Mouse (Mus musculus) midbrain, postnatal 0 days (tissue): Measurements from ENCODE around the gene Peg3. TPM values are rescaled to one million over a fixed set of nuclear protein-coding genes. Genes with fewer than 3 reads are reported as not detected.
"Not testable (repeated sequence)": the region's sequence is repeated elsewhere in the genome, so short reads cannot be mapped to it uniquely, and the experiment has no call there.

Experiments
- ATAC-seq: fragments of 200-750 bp; cut with Nextera tagmentation; 2 replicates; pipeline ENCODE4 v1.8.0; 2017; ENCODE audit warnings: moderate number of reproducible peaks, mild to moderate bottlenecking, moderate TSS enrichment, moderate library complexity; ENCODE audit not compliant: low FRiP score
- DNase-seq: peaks from one replicate; pipeline ENCODE4 v3.0.0-alpha.2; 2015; ENCODE audit warnings: low spot score
- H3K27ac ChIP-seq: fragments of 300-500 bp; sonication (generic); 2 replicates; pipeline ENCODE4 v1.5.1; 2014; ENCODE audit warnings: low read depth, mild to moderate bottlenecking, low read length, mixed read lengths
- H3K27me3 ChIP-seq: fragments of 300-500 bp; sonication (generic); 2 replicates; pipeline ENCODE4 v1.6.1; 2014; ENCODE audit warnings: low read length, control low read depth, mixed read lengths; ENCODE audit not compliant: insufficient read depth
- H3K36me3 ChIP-seq: fragments of 300-500 bp; sonication (generic); 2 replicates; pipeline ENCODE4 v1.6.1; 2014; ENCODE audit warnings: low read length, control low read depth, mixed read lengths; ENCODE audit not compliant: insufficient read depth
- H3K4me1 ChIP-seq: fragments of 300-500 bp; sonication (generic); 2 replicates; pipeline ENCODE4 v1.6.1; 2014; ENCODE audit warnings: mild to moderate bottlenecking, control low read depth, antibody characterized with exemption, low read length, mixed read lengths; ENCODE audit not compliant: insufficient read depth
- H3K4me2 ChIP-seq: fragments of 300-500 bp; sonication (generic); 2 replicates; pipeline ENCODE4 v1.6.1; 2014; ENCODE audit warnings: low read depth, mild to moderate bottlenecking, low read length, mixed read lengths; ENCODE audit not compliant: poor library complexity, severe bottlenecking
- H3K4me3 ChIP-seq: fragments of 300-500 bp; sonication (generic); 2 replicates; pipeline ENCODE4 v1.5.1; 2014; ENCODE audit warnings: low read depth, mild to moderate bottlenecking, low read length, moderate library complexity
- H3K9ac ChIP-seq: fragments of 300-500 bp; sonication (generic); replicated peaks from 2 replicates; pipeline ENCODE4 v1.6.1; 2014; ENCODE audit warnings: mild to moderate bottlenecking, low read length, moderate library complexity, mixed read lengths; ENCODE audit not compliant: poor library complexity, severe bottlenecking
- H3K9me3 ChIP-seq: fragments of 300-500 bp; sonication (generic); 2 replicates; pipeline ENCODE4 v1.6.1; 2016; ENCODE audit warnings: low read length, control low read depth
- CTCF ChIP-seq: IDR thresholded peaks from 2 replicates; pipeline ENCODE4 v1.5.1; 2016; ENCODE audit warnings: antibody characterized with exemption, mild to moderate bottlenecking
- WGBS: fragments of 180-500 bp; shearing (Covaris S2); extraction: QIAGEN DNeasy Blood & Tissue Kit; methylation state at CpG from one replicate; pipeline ENCODE4 v1.1.7; 2014; 5-methylcytosine and 5-hydroxymethylcytosine counted together
- polyA plus RNA-seq: library from polyadenylated mRNA; unstranded; fragments of >200 nt; fragmentation: Nextera tagmentation; extraction: Ambion mirVana; gene quantifications from 2 replicates; pipeline ENCODE4 v1.2.1, GENCODE M21; 2015
- total RNA-seq: library from RNA; depleted of rRNA; stranded (reverse); fragments of >200 nt; gene quantifications from 2 replicates; pipeline ENCODE4 v1.2.3, GENCODE M21; 2014; rRNA removed

The Peg3 gene
- total RNA-seq (150 and 171 TPM in 2 replicates), polyA plus RNA-seq (74.5 and 92.9 TPM in 2 replicates)

DNA sequence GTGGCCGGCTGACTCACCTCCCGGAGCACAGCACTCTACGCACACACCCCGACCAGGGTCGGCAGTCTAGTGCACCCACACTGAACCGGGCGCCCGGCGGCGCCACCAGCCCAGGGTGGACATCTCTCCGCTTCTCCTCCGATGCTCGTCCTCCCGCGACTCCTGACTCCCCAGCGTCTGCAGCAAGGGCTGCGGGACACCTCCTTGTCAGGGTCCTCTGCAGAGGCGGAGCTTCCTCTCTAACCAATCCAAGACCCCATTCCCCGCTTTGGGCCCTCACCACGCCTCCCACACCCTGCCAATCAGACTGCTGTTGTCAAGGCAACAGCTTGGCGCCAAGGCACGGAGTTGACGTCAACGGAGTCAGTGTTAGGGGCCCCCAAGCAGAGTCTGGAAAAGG is at the start of gene Peg3, which contains the start of gene Usp29:
Gene Peg3 (minus strand): TSS at position 191 of the 400 bp plus-strand sequence.
Gene Usp29 (plus strand): TSS at position 338 of the 400 bp plus-strand sequence.
- DNase-seq (peak; percentile 97), ATAC-seq (peak; percentile 28)
- peak within 1 kb of the TSS; percentile 45 for H3K4me2 ChIP-seq
- no peaks in the 10 kb centered on the region for H3K4me1 ChIP-seq
- H3K9ac ChIP-seq: peak within 1 kb of the TSS; percentile 68
- 0 out of 2 replicates have a peak, but pooled peaks cover under 1% of the 10 kb centered on the region for H3K36me3 ChIP-seq
- TF ChIP-seq CTCF: peak; percentile 17; the same call in 1 of the 2 replicates
- peaks cover 3% of the 10 kb centered on the region; the same call in 1 of the 2 replicates for H3K9me3 ChIP-seq
- H3K27ac ChIP-seq: peak within 1 kb of the TSS; percentile 88
- 50% methylated on average over 24 of the region's 24 CpGs for WGBS
- peak within 1 kb of the TSS; percentile 53 for H3K4me3 ChIP-seq
- H3K27me3 ChIP-seq: no peaks in the 10 kb centered on the region

DNA sequence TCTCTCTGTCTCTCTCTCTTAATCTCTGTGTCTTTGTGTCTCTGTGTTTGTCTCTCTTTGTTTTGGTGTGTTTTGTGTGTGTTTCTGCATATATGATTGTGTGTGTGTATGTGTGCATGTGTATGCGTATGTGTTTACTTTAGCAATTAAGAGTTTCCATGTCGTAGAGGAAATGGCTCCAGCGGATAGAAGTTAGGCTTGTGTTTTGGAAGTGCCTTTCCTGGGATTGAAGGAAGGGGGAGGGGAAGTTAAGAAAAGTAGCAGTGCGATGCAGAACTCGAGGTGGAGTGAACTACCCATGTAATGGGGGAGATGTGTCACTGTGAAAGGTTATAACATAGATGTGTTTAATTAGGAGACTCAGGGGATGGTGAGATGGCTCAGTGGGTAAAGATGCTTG is 48.9 kb upstream of the Peg3 start:
- Histone ChIP-seq H3K36me3 (no peaks in the 10 kb centered on the region), H3K27me3 (no peaks in the 10 kb centered on the region), H3K4me2 (no peak overlapping the region), H3K4me1 (0 out of 2 replicates have a peak, but pooled peaks cover 4% of the 10 kb centered on the region), H3K9me3 (no peaks in the 10 kb centered on the region), H3K4me3 (no peak overlapping the region), H3K27ac (no peak overlapping the region), H3K9ac (no peak overlapping the region)
- WGBS: 92% methylated on average over 5 of the region's 5 CpGs
- DNase-seq: no peak
- TF ChIP-seq CTCF: no peak
- ATAC-seq: no peak

DNA sequence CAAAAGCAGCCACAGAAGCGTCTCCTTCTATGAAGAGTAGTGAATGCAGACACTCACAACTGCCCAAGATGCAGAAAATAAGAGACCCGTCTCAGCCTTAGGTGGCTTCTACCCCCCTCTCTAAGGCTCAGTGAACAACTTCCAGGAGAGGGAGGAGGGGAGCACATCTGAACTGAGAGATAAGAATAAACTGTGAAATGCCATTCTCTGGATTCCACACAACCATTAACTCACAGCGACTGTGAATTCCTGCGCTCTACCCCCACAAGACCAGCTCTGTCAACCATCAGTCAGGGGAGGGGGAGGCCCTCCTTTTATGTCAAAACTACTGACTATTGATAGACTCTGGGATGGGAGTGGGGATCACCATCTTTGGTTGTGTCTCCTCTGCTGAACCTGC is 47.5 kb upstream of the Peg3 start:
- no peaks in the 10 kb centered on the region for H3K27me3 ChIP-seq
- DNase-seq (no peak), ATAC-seq (no peak)
- no peaks in the 10 kb centered on the region for H3K9me3 ChIP-seq
- 0 out of 2 replicates have a peak overlapping the region, but pooled peaks have one; percentile 7 for H3K27ac ChIP-seq
- no peak overlapping the region for H3K4me3 ChIP-seq
- 50% methylated on average over 4 of the region's 4 CpGs for WGBS
- H3K9ac ChIP-seq: no peak overlapping the region
- 0 out of 2 replicates have a peak, but pooled peaks cover 4% of the 10 kb centered on the region for H3K4me1 ChIP-seq
- H3K36me3 ChIP-seq: no peaks in the 10 kb centered on the region
- no peak overlapping the region for H3K4me2 ChIP-seq
- no peak for TF ChIP-seq CTCF

DNA sequence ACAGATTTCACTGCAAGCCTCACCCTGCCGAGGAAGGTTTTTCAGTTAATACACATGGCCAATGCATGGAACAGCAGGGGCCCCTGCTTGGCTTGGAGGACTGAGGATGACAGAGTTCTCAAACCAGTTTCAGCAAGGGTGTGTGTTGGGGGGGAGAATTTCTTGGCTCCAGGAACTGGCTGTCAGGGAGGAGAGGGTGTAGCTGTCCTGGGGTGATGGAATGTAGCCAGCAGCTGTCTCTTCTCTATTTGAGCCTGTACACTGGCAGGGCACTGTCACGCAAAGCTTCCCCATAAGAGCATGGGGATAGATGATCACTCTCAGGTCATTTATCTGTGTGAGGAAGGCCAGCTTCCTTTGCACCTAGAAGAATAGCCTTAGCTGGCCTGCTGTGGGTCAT is 46.9 kb upstream of the Peg3 start:
- Histone ChIP-seq H3K9me3 (no peaks in the 10 kb centered on the region), H3K4me1 (0 out of 2 replicates have a peak, but pooled peaks cover 4% of the 10 kb centered on the region), H3K27me3 (no peaks in the 10 kb centered on the region), H3K4me2 (no peak overlapping the region), H3K4me3 (no peak overlapping the region), H3K36me3 (no peaks in the 10 kb centered on the region), H3K27ac (0 out of 2 replicates have a peak overlapping the region, but pooled peaks have one; percentile 7), H3K9ac (no peak overlapping the region)
- no peak for TF ChIP-seq CTCF
- WGBS: 72% methylated on average over 2 of the region's 2 CpGs
- peak; percentile 39; the same call in 1 of the 2 replicates for ATAC-seq
- DNase-seq: peak; percentile 67

DNA sequence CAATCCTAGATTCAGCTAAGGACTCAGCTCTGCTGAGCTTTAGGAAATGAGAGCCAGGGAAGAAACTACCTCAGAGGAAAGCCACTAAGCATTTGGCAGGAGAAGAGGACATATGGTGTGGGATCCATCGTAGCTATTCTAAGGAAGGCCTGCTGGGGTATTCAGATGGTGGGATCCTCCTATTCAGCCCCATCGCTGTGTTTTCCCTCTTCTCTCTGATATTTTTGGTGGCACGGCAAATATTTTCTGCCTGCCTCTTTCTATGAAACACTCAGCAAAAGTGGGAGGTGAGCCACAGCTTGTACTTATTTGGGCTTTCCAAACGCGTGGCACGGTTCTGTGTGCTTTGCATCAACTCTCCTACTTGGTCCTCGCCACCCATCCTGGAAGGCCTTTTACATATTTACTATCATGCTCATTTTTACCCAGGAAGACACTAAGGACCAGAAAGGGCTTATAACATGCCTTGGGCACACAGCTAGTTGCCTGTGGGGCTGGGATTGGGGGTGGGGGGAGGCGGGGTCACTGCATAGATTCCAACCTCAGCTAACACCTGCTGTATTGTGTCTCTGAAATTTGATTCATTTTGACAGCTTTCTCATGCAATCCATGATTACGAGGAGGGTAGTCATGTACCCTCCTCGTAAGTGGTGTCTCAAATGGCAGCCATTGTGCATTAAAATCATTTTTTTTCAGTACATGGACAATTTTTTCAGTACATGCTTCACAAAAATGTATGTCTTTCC is 46.3 kb upstream of the Peg3 start:
- DNase-seq: peak; percentile 22
- no peak overlapping the region for H3K4me2 ChIP-seq
- no peak for ATAC-seq

DNA sequence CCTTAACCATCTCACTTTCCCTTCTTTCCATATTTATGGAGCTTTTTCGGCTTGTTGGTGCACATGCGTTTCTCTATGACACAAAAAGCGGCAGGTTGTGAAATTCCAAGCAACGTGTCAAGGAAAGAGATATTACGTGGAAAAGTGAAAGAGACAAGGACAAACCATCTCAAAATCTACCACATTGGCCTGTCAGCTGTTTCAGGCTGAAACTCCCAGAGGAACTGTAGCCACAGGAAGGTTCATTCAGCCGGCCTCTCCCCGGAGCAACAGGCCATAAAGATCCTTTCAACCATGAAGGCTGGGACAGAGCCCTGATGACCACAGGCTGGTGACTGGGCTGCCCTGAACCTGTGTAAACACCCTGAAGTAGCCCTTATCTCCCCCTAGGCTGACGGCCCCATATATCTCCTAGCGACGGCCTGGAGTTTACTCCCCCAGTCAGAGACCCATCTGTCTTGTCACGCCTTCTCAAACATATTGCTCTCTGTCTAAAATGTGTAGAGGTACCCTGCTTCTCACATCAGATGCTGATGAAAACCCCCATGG is 43.7 kb upstream of the Peg3 start:
- ATAC-seq: not testable (repeated sequence)

More for the DNA sequence above, 46.3 kb upstream of the Peg3 start:
- H3K27ac ChIP-seq: peak overlapping the region; percentile 19; the same call in 1 of the 2 replicates
- no peak overlapping the region for H3K4me3 ChIP-seq
- WGBS: 91% methylated on average over 10 of the region's 10 CpGs
- H3K27me3 ChIP-seq: no peaks in the 10 kb centered on the region
- H3K9me3 ChIP-seq: no peaks in the 10 kb centered on the region
- no peak overlapping the region for H3K9ac ChIP-seq
- H3K36me3 ChIP-seq: no peaks in the 10 kb centered on the region
- H3K4me1 ChIP-seq: 0 out of 2 replicates have a peak, but pooled peaks cover 4% of the 10 kb centered on the region
- TF ChIP-seq CTCF: no peak

More for the DNA sequence above, 43.7 kb upstream of the Peg3 start:
- not testable (repeated sequence) for H3K36me3 ChIP-seq, DNase-seq, H3K27ac ChIP-seq, H3K9ac ChIP-seq, H3K4me1 ChIP-seq, H3K4me2 ChIP-seq, H3K9me3 ChIP-seq, H3K27me3 ChIP-seq, H3K4me3 ChIP-seq
- WGBS: 64% methylated on average over 11 of the region's 11 CpGs
